Mouse (Mus musculus) E14TG2a.4 (cell line): ENCODE results near the gene Eml4.

Experiments
- CTCF ChIP-seq: conservative IDR thresholded peaks from 2 replicates; pipeline ENCODE4 v1.5.1; 2014; ENCODE audit warnings: low read length
- NANOG ChIP-seq: IDR thresholded peaks from 2 replicates; pipeline ENCODE4 v1.6.1; 2014; ENCODE audit warnings: borderline replicate concordance, low read length, mixed read lengths
- POU5F1 ChIP-seq: IDR thresholded peaks from 2 replicates; pipeline ENCODE4 v1.6.1; 2014; ENCODE audit warnings: low read length, borderline replicate concordance

GRCm38 (mm10) chr17:83312244-83312918, 38.4 kb upstream of the Eml4 start:
- TF ChIP-seq CTCF (no peak), NANOG (no peak), POU5F1 (no peak)
